Mouse (Mus musculus) kidney, adult 2 months (tissue): ENCODE measurements at regions not wholly inside any gene's neighbourhood (a gene's known extent, or its start where the extent isn't known, plus 50 kb on each side); places are given as distances from the start of the nearest gene placed in this dataset.

Experiments used
- DNase-seq: peaks from one replicate; pipeline ENCODE4 v3.0.0; 2021
- H3K27ac ChIP-seq: fragments of 200-500 bp; 2 replicates; pipeline ENCODE4 v1.5.1; 2012; ENCODE audit warnings: low read depth, low read length, control low read depth, inconsistent platforms; ENCODE audit not compliant: insufficient read depth
- H3K27me3 ChIP-seq: fragments of 200-500 bp; replicated peaks from 2 replicates; pipeline ENCODE4 v1.6.1; 2012; ENCODE audit warnings: mild to moderate bottlenecking, moderate library complexity, low read length, inconsistent platforms; ENCODE audit not compliant: control insufficient read depth, insufficient read depth
- H3K36me3 ChIP-seq: fragments of 200-500 bp; 2 replicates; pipeline ENCODE4 v1.6.1; 2012; ENCODE audit warnings: mild to moderate bottlenecking, moderate library complexity, low read length, inconsistent platforms; ENCODE audit not compliant: control insufficient read depth, insufficient read depth
- H3K4me1 ChIP-seq: fragments of 200-500 bp; 2 replicates; pipeline ENCODE4 v1.6.1; 2011; ENCODE audit warnings: low read length; ENCODE audit not compliant: control insufficient read depth, insufficient read depth
- H3K4me3 ChIP-seq: fragments of 200-500 bp; 2 replicates; pipeline ENCODE4 v1.5.1; 2011; ENCODE audit warnings: mild to moderate bottlenecking, low read depth, low read length, control low read depth; ENCODE audit not compliant: insufficient read depth
- CTCF ChIP-seq: fragments of 200-500 bp; conservative IDR thresholded peaks from 2 replicates; pipeline ENCODE4 v1.5.1; 2011; ENCODE audit warnings: low read depth, mild to moderate bottlenecking, control low read depth, low read length, moderate library complexity, mixed read lengths; ENCODE audit not compliant: insufficient read depth, insufficient read length
- POLR2A ChIP-seq: fragments of 200-500 bp; IDR thresholded peaks from one replicate; pipeline ENCODE4 v1.6.1; 2011; ENCODE audit warnings: low read depth, low read length, control low read depth
- WGBS: fragments of 180-500 bp; shearing (Covaris S2); methylation state at CpG from one replicate; pipeline ENCODE4 v1.1.7; 2018; 5-methylcytosine and 5-hydroxymethylcytosine counted together

- no peaks in the 10 kb centered on the region; the same call in 1 of the 2 replicates for H3K4me1 ChIP-seq
- no peak overlapping the region for H3K4me3 ChIP-seq
- TF ChIP-seq CTCF = no peak
- TF ChIP-seq POLR2A = no peak
- WGBS = 81% methylated on average over 5 of the region's 5 CpGs
- DNase-seq = no peak
- H3K27me3 ChIP-seq = no peaks in the 10 kb centered on the region
- H3K36me3 ChIP-seq = no peaks in the 10 kb centered on the region
- H3K27ac ChIP-seq = peak overlapping the region; percentile 68; the same call in 1 of the 2 replicates
Observed at GRCm38 (mm10) chr10:56914103-56914502, 537.0 kb downstream of the Gja1 start.

- no peaks in the 10 kb centered on the region for H3K36me3 ChIP-seq
- H3K4me1 ChIP-seq = no peaks in the 10 kb centered on the region; the same call in 1 of the 2 replicates
- no peak for DNase-seq
- no peak overlapping the region for H3K27ac ChIP-seq
- 91% methylated on average over 5 of the region's 5 CpGs for WGBS
- no peak overlapping the region for H3K4me3 ChIP-seq
- H3K27me3 ChIP-seq = no peaks in the 10 kb centered on the region
- TF ChIP-seq CTCF (no peak), POLR2A (no peak)
Observed at GRCm38 (mm10) chr10:56918412-56918811, 541.3 kb downstream of the Gja1 start.

GRCm38 (mm10) chr10:56920711-56921672, 543.9 kb downstream of the Gja1 start:
- Histone ChIP-seq H3K27me3 (no peaks in the 10 kb centered on the region), H3K4me3 (no peak overlapping the region; the same call in 1 of the 2 replicates), H3K36me3 (no peaks in the 10 kb centered on the region), H3K4me1 (no peaks in the 10 kb centered on the region), H3K27ac (peak overlapping the region; percentile 78)
- no peak for TF ChIP-seq POLR2A
- TF ChIP-seq CTCF = no peak
- DNase-seq = peak; percentile 75
- WGBS = 28% methylated on average over 20 of the region's 20 CpGs

- WGBS = 87% methylated on average over 4 of the region's 4 CpGs
- no peak for DNase-seq
Observed at GRCm38 (mm10) chr10:56935174-56935573, 551.0 kb upstream of the Hsf2 start.

GRCm38 (mm10) chr10:56941972-56942371, 544.2 kb upstream of the Hsf2 start:
- DNase-seq = no peak
- no peaks in the 10 kb centered on the region for H3K27me3 ChIP-seq
- no peak overlapping the region for H3K27ac ChIP-seq
- 25% methylated on average over 4 of the region's 4 CpGs for WGBS
- H3K4me3 ChIP-seq = no peak overlapping the region
- no peaks in the 10 kb centered on the region for H3K4me1 ChIP-seq
- H3K36me3 ChIP-seq = no peaks in the 10 kb centered on the region
- TF ChIP-seq POLR2A (no peak), CTCF (no peak)

More at GRCm38 (mm10) chr10:56935174-56935573, 551.0 kb upstream of the Hsf2 start:
- no peaks in the 10 kb centered on the region for H3K36me3 ChIP-seq
- no peak overlapping the region for H3K27ac ChIP-seq
- H3K4me1 ChIP-seq = no peaks in the 10 kb centered on the region
- no peaks in the 10 kb centered on the region for H3K27me3 ChIP-seq
- TF ChIP-seq CTCF = no peak
- TF ChIP-seq POLR2A = no peak
- H3K4me3 ChIP-seq = no peak overlapping the region

GRCm38 (mm10) chr10:56944434-56945145, 541.6 kb upstream of the Hsf2 start:
- H3K36me3 ChIP-seq = no peaks in the 10 kb centered on the region
- TF ChIP-seq CTCF (no peak), POLR2A (no peak)
- H3K27me3 ChIP-seq = no peaks in the 10 kb centered on the region
- H3K4me3 ChIP-seq = no peak overlapping the region
- no peaks in the 10 kb centered on the region for H3K4me1 ChIP-seq
- DNase-seq = no peak
- H3K27ac ChIP-seq = no peak overlapping the region
- 67% methylated on average over 5 of the region's 5 CpGs for WGBS

- TF ChIP-seq CTCF = no peak
- TF ChIP-seq POLR2A = no peak
- no peak overlapping the region for H3K27ac ChIP-seq
- H3K27me3 ChIP-seq = no peaks in the 10 kb centered on the region
- no peaks in the 10 kb centered on the region for H3K36me3 ChIP-seq
- no peak overlapping the region for H3K4me3 ChIP-seq
- H3K4me1 ChIP-seq = no peaks in the 10 kb centered on the region
- DNase-seq = no peak
- WGBS = 71% methylated on average over 2 of the region's 2 CpGs
Observed at GRCm38 (mm10) chr10:56956728-56957127, 529.5 kb upstream of the Hsf2 start.
